Mouse (Mus musculus) erythroblast, adult 5-6 weeks (primary cell): ENCODE results near the gene Ensa. TPM values are rescaled to one million over a fixed set of nuclear protein-coding genes. Genes with fewer than 3 reads are reported as not detected.
A peak's percentile ranks its signal among the peaks of the same experiment; 100 is the strongest.
"Not testable (repeated sequence)": the region's sequence is repeated elsewhere in the genome, so short reads cannot be mapped to it uniquely, and the experiment has no call there.

ENCODE experiments used
- ATAC-seq: replicated peaks from 2 replicates; pipeline ENCODE4 v1.8.0; 2016; ENCODE audit warnings: moderate number of reproducible peaks, mild to moderate bottlenecking, moderate TSS enrichment, inconsistent platforms; ENCODE audit not compliant: poor library complexity, low FRiP score, severe bottlenecking
- total RNA-seq, 2 experiments: library from RNA; stranded (forward) in 1 of 2; stranded (reverse) in 1 of 2; fragments of 150-400 nt in 1 of 2; fragments of 200-764, 138-1000 nt in 1 of 2; gene quantifications; 2 replicates each; pipeline versions ENCODE4 v1.2.3 to v1.2.4; 2015 to 2017; ENCODE audit warnings: low replicate concordance in 2 of 2

Ensa gene
- total RNA-seq (2015; ENCODE audit: low replicate concordance) (30.9 and 34.1 TPM in 2 replicates), total RNA-seq (2017; ENCODE audit: low replicate concordance) (52.8 and 58.1 TPM in 2 replicates)

DNA sequence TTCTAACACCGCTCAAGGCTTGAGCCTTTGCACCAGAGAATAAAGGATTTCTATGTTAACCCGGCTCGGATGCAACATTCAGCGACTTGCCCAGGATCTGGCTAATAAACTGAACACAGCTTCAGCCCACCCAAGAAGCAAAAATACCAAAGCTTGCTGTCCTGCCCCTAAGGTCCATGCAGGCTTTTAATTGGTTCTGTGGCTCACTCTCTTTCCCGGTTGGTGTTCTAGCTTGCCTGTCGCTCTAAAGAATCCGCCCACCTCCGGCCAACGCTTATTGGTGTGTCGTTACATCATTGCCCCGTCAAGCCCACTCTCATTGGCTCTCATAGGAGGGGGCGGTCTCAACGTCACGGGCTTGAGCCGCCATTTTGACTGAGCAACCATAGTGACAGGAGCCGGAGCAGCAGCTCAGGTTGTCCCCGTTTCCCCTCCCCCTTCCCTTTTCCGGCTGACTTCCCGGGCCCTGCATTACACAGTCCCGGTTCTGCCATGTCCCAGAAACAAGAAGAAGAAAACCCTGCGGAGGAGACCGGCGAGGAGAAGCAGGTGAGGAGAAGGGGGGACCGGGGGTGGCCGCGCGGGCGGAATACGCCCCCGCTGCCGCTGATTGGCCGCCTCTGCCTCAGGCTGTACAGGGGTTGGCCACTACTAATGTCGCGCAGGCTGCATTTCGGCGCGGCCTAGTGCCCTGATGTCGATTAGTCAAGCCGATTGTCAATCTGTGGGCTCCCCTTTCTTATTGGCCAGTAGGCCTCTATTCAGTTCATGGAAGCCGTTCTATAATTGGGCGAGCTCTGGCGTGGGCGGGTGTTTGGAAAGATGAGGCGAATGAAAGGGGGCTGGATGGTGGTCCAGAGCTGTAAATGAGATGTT, at the start of gene Ensa:
Gene Ensa (plus strand): TSS at position 366 of the 876 bp plus-strand sequence.
- ATAC-seq = peak; percentile 92

DNA sequence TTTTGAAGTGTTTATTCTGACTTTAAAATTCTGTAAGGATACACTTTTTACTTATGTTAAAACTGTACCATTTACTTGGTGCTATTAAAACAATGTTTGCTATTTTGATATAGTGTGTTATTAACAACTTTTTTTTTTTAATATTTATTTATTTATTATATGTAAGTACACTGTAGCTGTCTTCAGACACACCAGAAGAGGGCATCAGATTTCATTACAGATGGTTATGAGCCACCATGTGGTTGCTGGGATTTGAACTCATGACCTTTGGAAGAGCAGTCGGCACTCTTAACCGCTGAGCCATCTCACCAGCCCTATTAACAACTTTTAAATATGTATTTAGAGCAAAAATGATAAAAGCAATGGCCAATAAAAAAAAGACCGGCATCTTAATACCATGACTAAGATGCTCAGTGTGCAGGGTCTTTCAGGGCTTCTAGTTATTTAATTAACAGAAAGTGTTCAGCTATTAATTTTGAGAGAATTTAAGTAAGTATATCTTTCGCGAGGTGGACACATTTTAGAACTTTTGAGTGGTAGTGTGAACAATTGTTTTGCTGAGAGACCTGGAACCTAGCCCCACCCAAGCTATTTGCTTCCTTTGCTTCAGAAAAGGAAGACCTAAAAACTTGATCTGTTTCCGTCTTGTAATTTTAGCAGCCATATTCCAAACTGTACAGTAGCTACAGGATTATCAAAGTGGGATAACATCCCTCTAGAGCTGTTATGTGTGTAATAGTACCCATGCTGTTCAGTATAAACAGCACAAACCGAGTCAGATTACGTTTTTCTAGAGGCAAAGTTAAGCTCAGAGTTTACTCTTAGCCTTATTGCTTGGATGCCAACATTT, 36.8 kb upstream of the Ensa start:
- ATAC-seq = no peak

DNA sequence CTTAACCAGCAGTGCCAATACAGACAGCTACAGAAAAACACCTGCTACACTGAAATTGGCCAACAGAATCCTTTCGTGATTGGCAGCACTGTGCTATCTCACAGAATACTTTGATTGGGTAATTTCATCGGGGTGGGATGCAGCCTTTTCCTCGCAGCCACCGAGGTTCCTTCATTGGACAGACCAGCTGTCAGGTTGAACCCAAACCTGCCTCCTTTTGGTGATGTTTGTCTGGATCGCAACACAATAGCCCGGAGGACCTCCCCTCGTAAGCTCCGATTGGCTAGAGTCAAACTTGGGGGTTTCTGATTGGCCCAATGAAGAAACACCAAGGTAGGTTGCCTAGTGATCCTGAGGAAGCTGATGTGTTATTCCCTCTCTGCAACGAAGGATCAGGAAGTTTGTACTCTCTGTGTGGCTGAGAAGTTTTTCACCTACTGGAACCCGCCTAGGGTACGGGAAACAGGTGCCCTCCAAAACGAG, 36.1 kb upstream of the Ensa start, which contains the start of gene Golph3l:
Gene Golph3l (plus strand): TSS at position 331 of the 483 bp plus-strand sequence.
- ATAC-seq = peak; percentile 99

DNA sequence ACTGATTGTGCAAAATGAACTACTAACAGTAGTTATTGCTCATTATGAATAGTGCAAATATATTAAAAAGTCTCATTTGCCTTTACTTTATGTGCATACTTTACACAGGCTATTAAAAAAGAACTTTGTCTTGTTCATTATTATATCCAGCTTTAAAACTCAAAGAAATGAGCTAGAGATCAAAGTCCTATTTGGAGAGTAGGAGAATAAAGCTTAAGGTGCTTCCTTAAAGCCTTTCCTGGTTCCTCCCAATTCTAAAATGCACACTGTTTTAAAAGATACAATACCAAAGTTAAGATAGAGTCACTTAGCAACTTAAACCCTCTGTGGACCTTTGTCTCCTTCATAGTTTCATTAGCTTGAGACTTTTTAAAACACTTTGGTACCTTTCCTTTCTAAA, 26.1 kb upstream of the Ensa start:
- no peak for ATAC-seq

DNA sequence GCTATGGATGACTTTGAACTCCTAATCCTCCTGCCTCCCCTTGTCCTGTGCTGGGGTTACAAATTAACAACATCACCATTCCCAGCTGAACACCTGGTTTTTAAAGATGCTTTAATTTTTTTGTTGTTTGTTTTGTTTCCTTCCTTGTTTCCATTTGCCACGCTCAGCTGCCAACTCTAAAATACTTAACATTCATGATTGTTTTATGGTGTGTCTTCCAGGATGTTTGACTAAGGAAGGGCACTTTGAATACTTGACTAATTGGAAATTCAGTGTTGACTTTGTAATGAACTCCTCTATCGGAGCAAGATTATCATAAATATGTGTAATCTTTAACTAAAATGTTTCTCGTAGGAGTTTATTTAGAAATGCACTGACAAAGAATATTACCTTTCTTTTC, 23.5 kb upstream of the Ensa start:
- no peak for ATAC-seq

DNA sequence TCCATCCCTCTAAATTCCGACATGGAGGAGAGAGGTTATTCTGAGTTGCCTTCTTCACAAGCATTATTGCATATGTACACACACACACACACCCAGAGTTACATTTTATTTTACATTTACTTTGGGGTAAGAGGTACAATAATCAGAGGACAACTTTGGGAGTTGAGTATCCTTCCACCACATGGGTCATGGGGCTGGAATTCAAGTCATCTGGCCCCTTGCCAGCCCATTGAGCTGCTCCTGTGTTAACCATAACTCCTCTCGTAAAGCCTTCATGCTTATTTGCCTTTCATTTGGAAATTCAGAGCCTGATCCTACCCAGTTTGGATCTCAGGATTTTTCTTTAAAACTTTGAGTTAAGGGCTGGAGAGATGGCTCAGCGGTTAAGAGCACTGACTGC, 18.7 kb upstream of the Ensa start:
- no peak for ATAC-seq

DNA sequence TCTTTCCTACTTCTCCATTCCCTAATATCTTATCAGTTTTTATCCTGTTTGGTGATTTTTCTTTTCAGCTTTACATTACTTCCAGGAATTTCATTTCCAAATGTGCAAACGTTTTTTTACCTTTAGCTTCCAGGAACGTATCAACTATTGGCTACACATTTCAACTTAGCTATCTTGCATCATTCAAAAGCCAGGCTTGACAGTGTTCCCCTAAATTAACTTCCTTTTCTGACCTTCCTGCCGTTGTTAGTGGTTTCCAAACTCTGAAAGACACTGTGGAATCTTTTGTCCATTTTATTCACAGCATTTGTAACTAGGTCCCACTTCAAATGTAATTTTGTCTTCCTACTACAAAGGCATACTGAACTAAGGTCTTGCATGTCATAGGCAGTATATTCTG, 15.6 kb upstream of the Ensa start:
- no peak for ATAC-seq

DNA sequence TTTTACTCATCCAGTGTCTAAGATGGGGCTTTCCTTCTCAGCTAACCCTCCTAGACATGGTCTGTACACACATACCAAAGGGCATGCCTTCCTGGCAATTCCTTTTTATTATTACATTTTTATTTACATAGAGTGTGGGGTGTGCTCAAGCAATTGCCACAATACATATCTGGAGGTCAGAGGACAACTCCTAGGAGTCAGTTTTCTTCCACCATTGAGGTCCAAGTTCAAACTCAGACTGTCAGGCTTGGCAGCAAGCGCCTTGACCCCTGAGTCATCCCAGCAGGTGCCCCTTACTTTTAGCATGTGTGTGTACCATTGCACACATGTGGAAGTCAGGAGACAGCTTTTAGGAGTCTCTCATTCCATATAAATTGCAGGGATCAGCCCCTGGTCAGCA, 10.8 kb upstream of the Ensa start:
- no peak for ATAC-seq

DNA sequence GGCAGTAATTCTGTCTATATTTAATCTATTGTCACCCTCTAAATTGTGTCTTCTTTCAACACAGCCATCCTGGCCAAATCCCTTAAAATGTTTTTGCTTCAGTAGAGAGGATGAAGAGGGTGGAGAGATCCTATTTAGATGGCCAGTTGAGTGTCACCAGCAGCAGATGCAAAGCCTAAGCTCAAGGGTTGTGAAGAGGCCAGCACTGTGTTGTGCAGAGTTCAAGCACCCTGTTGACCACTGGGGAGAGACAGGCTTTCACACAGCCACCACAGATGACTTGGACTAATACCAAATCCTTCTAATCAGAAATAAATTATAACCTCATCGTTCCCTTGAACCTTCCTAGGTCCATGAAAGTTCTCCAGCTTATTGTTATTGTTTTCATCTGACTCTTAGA, 6.3 kb upstream of the Ensa start:
- no peak for ATAC-seq

DNA sequence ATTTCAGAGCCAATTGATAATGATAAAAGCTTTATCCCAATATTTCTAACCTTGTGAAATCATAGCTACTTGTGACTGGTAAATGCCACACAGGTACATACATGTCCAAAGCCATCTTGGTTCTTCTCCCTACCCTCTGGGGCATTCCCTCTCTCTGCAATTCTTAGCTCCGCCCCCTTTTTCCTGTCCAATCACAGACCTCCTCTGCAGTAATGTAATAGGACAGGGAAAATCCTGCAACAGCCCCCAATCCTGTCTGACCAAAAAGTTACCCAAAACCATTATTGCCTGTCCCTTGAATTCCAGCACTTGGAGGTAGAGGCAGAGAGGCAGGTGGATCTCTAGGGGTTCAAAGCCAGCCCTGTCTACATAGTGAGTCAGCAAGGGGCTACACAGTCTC, 3.6 kb upstream of the Ensa start:
- ATAC-seq = no peak

DNA sequence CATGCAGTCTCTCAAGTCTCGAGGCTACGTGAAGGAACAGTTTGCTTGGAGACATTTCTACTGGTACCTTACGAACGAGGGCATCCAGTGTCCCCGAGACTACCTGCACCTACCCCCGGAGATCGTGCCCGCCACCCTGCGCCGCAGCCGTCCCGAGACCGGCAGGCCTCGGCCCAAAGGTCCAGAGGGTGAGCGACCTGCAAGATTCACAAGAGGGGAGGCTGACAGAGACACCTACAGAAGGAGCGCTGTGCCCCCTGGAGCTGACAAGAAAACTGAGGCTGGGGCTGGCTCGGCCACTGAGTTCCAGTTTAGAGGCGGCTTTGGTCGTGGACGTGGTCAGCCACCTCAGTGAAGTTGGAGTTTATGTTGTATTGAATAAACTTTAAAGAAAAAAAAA, 2.4 kb upstream of the Ensa start:
- ATAC-seq = not testable (repeated sequence)

DNA sequence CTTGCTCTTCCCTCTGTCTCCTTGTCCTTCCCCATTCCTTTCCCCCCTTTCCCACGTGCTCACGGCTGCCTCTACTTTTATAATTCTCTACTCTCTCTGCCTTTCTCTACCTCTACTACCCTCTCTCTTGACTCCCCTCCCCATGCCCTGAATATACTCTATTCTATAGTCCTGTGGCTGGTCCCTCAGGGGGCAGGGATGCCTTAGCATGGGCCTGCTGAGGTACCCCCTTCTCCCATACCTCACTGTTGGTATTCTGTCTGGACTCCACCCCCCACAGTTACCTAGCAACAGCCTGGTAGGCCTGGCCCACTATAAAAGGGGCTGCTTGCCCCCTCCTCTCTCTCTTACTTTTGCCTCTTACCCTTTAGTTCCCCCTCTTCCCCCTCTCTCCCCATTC, 1.2 kb upstream of the Ensa start:
- no peak for ATAC-seq

DNA sequence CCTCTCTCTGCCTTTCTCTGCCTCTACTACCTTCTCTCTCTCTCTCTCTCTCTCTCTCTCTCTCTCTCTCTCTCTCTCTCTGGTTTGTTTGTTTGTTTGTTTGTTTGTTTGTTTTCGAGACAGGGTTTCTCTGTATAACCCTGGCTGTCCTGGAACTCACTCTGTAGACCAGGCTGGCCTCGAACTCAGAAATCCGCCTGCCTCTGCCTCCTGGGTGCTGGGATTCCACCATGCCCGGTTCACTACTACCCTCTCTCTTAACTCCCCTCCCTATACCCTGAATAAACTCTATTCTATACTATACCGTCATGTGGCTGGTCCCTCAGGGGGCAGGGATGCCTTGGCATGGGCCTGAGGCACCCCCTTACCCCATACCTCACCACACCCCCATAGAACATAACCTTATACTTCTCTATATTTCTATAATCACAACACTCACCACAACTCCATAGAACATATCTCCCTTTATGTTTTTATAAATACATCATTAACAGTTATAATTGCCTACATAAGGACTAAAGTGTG, 740 bp upstream of the Ensa start:
- 0 out of 2 replicates have a peak, but pooled peaks have one; percentile 1 for ATAC-seq

DNA sequence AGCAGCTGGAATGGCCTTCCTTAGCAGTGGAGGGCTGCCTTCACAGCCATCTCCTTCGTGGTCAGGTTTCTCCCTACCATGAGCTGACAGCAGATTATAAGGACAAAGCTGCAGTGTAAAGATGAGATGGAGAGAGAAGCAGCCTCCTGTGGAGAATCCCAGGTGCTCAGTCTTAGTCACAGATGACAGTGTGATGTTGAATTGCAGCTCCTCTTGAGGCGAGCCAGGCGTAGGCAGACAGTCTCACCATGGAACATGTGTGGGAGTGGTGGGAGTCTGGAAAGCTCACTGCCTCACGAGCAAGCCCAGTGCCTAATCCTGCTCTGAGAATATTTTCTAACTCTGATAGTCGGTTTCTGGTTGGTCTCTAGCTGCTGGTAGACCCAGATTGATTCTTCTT, 3.0 kb downstream of the Ensa start:
- no peak for ATAC-seq

DNA sequence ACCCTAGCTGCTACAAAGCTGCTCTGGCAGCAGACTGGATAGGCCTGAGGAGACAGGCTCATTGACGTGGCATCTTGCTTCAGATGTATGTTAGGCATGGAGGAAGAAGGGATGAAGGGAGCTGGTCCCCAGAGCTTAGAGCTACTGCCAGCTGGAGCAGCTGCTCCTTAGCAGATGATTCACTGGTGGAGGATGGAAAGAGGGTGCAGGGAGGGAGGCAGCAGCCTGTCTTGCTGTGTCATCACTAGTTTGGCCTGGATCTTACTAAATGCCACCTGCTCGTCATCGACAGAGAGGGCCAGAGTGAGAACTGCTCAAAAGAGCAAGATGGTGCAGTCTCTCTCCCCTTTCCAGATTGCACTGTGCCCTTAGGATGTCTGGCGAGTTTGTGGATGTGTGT, 5.0 kb downstream of the Ensa start:
- no peak for ATAC-seq

DNA sequence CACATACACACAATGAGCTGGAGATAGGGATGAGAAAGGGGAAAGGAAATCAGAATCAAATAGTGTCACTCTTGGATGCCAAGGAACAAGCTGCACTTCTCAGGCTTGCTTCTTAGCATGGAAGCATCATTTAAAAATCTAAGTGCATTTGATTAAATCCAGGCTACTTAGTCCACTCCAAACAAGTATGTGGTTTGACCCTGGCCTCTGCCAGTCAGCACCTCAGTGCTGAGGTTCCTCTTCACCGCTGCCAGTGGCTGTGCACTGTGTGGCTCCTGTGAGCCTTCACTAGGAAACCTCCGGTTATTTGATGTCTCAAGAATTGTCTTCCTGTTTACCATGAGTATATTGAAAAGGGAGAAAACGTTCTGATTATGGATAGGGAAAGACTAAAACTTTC, 6.1 kb downstream of the Ensa start:
- ATAC-seq = no peak

DNA sequence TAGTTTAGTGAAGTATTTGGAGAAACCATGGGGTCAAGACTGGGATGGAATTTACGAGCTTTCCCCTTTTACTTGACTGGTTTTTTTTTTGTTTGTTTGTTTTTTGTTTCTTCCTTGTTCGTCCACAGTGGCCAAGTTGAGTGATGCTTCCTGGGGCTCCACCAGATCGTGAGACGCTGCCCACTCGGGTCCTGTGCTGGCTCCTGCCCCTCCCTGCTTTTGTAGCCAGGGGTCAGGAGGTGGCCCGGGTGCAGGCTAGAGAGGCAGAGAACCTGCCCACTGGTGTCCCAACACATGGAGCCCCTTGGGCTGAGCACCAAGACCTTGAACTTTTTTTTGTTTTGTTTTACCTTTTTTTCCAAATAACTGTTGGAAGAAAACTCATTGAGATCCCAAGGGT, 6.5 kb downstream of the Ensa start:
- ATAC-seq = no peak

DNA sequence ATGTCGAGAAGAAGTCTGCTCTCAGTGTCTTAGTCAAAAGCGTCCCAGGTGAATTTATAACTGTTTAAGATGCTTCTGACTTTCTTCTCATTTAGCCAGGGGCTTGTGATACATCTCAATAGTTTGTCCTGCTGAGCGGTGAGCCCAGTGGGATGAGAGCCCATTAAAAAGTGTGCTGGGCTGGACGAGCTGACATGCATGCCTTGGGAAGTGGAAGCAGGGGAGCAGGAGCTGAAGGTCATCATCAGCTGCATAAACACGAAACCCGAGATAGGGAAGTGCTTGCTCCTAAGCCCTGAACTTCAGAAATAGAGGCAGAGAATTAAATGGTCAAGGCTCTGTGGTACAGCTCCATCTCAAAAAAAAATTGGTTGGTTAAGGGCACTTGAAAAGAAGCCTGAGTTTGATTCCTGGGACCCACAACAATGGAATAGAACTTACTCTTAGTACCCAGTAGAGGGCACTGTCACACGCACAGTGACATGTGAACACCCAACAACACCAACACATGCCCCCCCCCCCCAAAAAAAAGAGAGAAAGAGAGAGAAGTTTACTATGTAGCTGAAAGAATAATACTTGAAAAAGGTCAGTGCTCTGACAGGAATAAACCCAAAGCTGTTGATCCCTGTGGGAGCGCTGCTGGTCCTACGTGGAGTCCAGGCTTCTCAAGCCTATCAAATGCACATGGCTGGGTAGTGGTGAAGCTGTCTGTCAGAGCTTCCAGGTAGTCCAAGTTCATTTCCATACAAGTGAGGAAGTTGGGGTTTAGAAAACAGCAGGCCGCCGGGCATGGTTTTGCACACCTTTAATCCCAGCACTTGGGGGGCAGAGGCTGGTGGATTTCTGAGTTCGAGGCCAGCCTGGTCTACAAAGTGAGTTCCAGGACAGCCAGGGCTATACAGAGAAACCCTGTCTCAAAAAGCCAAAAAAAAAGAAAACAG, 8.1 kb downstream of the Ensa start:
- ATAC-seq = peak; percentile 54; the same call in 1 of the 2 replicates

DNA sequence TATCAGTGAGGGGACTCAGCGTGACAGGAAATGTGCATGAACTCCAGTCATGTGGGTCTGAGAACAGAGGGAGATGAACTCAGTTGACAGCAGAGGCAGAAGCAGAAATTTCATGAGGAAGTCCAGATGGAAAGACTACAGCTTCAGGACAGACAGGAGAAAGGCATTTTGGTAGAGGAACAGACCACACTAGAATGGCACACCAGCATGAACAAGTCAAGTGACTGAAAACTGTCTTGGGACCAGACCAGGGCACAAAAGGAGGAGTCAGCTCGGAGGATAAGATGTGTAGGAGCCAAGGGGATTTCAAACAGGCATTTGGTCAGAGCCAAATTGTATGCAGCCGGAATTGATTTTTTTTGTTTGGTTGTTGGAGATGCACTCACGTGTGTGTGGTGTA, 10.8 kb downstream of the Ensa start:
- no peak for ATAC-seq
